Mouse (Mus musculus) embryonic fibroblast, embryonic 13.5 days (primary cell): Measurements from ENCODE around the gene Slfn4.

Source experiments
- CTCF ChIP-seq: IDR thresholded peaks from 2 replicates; pipeline ENCODE4 v1.5.1; 2011; ENCODE audit warnings: mild to moderate bottlenecking, control low read depth, low read length, moderate library complexity, borderline replicate concordance; ENCODE audit not compliant: insufficient read depth
- POLR2A ChIP-seq: IDR thresholded peaks from 2 replicates; pipeline ENCODE4 v1.6.1; 2011; ENCODE audit warnings: low read depth, mild to moderate bottlenecking, control low read depth, low read length, moderate library complexity

- TF ChIP-seq CTCF (no peak), POLR2A (no peak)
These were observed 48.4 kb downstream of the Slfn4 start for GRCm38 (mm10) chr11:83223367-83223766.
